Mouse (Mus musculus): ENCODE results near the gene Hscb. TPM values are rescaled to one million over a fixed set of nuclear protein-coding genes. Genes with fewer than 3 reads are reported as not detected.

Gene Hscb
- polyA plus RNA-seq, 1 experiment from 2014 or later, result 21.6 TPM

- H3K9me3 ChIP-seq (ENCODE audit: control insufficient read depth, low read length), result no peaks in the 10 kb centered on the region
- no peaks in the 10 kb centered on the region; the same call in 1 of the 2 replicates for H3K4me1 ChIP-seq (replicated peaks; ENCODE audit: control insufficient read depth, insufficient read depth)
- no peak overlapping the region for H3K4me2 ChIP-seq (replicated peaks; ENCODE audit: low read depth)
- WGBS, result 73% methylated on average over 3 of the region's 3 CpGs
- H3K9ac ChIP-seq (ENCODE audit: low read length), result no peak overlapping the region
- H3K27me3 ChIP-seq (ENCODE audit: control insufficient read depth, insufficient read depth, low read length), result no peaks in the 10 kb centered on the region
- DNase-seq (ENCODE audit: low spot score) (no peak), ATAC-seq (ENCODE audit: low FRiP score, low TSS enrichment) (peak; percentile 32; the same call in 1 of the 2 replicates)
- H3K36me3 ChIP-seq (ENCODE audit: control insufficient read depth, insufficient read depth, low read length), result peaks cover 20% of the 10 kb centered on the region
- peak overlapping the region; percentile 70 for H3K27ac ChIP-seq (replicated peaks)
- no peak for TF ChIP-seq EP300 (optimal IDR thresholded peaks at IDR 0.05)
- TF ChIP-seq CTCF (IDR thresholded peaks at IDR 0.05; ENCODE audit: low read depth), result no peak
- H3K4me3 ChIP-seq (ENCODE audit: low read depth, low read length), result no peak overlapping the region
These were observed 38.4 kb downstream of the Hscb start for GRCm38 (mm10) chr5:110801036-110801624.

- no peak overlapping the region for H3K9ac ChIP-seq (ENCODE audit: low read length)
- H3K4me1 ChIP-seq (replicated peaks; ENCODE audit: control insufficient read depth, insufficient read depth), result no peaks in the 10 kb centered on the region; the same call in 1 of the 2 replicates
- H3K9me3 ChIP-seq (ENCODE audit: control insufficient read depth, low read length), result no peaks in the 10 kb centered on the region
- H3K27ac ChIP-seq (replicated peaks), result no peak overlapping the region
- no peak overlapping the region for H3K4me3 ChIP-seq (ENCODE audit: low read depth, low read length)
- no peak for TF ChIP-seq EP300 (optimal IDR thresholded peaks at IDR 0.05)
- no peak for TF ChIP-seq CTCF (IDR thresholded peaks at IDR 0.05; ENCODE audit: low read depth)
- DNase-seq (ENCODE audit: low spot score) (peak; percentile 54), ATAC-seq (ENCODE audit: low FRiP score, low TSS enrichment) (peak; percentile 55; the same call in 1 of the 2 replicates)
- no peaks in the 10 kb centered on the region for H3K27me3 ChIP-seq (ENCODE audit: control insufficient read depth, insufficient read depth, low read length)
- WGBS, result 54% methylated on average over 4 of the region's 4 CpGs
- no peak overlapping the region for H3K4me2 ChIP-seq (replicated peaks; ENCODE audit: low read depth)
- peaks cover 46% of the 10 kb centered on the region for H3K36me3 ChIP-seq (ENCODE audit: control insufficient read depth, insufficient read depth, low read length)
These were observed 41.9 kb downstream of the Hscb start for GRCm38 (mm10) chr5:110797696-110798095.

GRCm38 (mm10) chr5:110794363-110794762 lies 45.2 kb downstream of the Hscb start:
- Histone ChIP-seq H3K4me2 (replicated peaks; ENCODE audit: low read depth) (no peak overlapping the region), H3K36me3 (ENCODE audit: control insufficient read depth, insufficient read depth, low read length) (peaks cover 53% of the 10 kb centered on the region), H3K9ac (ENCODE audit: low read length) (no peak overlapping the region), H3K4me3 (ENCODE audit: low read depth, low read length) (no peak overlapping the region), H3K27ac (replicated peaks) (no peak overlapping the region), H3K4me1 (replicated peaks; ENCODE audit: control insufficient read depth, insufficient read depth) (no peaks in the 10 kb centered on the region), H3K9me3 (ENCODE audit: control insufficient read depth, low read length) (no peaks in the 10 kb centered on the region), H3K27me3 (ENCODE audit: control insufficient read depth, insufficient read depth, low read length) (no peaks in the 10 kb centered on the region)
- DNase-seq (ENCODE audit: low spot score) (no peak), ATAC-seq (ENCODE audit: low FRiP score, low TSS enrichment) (no peak)
- TF ChIP-seq CTCF (IDR thresholded peaks at IDR 0.05; ENCODE audit: low read depth) (no peak), EP300 (optimal IDR thresholded peaks at IDR 0.05) (no peak)
- 91% methylated on average over 7 of the region's 7 CpGs for WGBS

- H3K4me2 ChIP-seq (replicated peaks; ENCODE audit: low read depth), result no peak overlapping the region
- H3K36me3 ChIP-seq (ENCODE audit: control insufficient read depth, insufficient read depth, low read length), result peaks cover 41% of the 10 kb centered on the region
- H3K9ac ChIP-seq (ENCODE audit: low read length), result no peak overlapping the region
- H3K4me1 ChIP-seq (replicated peaks; ENCODE audit: control insufficient read depth, insufficient read depth), result no peaks in the 10 kb centered on the region
- WGBS, result 47% methylated on average over 5 of the region's 5 CpGs
- no peak for TF ChIP-seq EP300 (optimal IDR thresholded peaks at IDR 0.05)
- TF ChIP-seq CTCF (IDR thresholded peaks at IDR 0.05; ENCODE audit: low read depth), result peak; percentile 84
- ATAC-seq (ENCODE audit: low FRiP score, low TSS enrichment), result peak; percentile 52
- no peak overlapping the region for H3K4me3 ChIP-seq (ENCODE audit: low read depth, low read length)
- H3K9me3 ChIP-seq (ENCODE audit: control insufficient read depth, low read length), result no peaks in the 10 kb centered on the region
- H3K27ac ChIP-seq (replicated peaks), result no peak overlapping the region
- DNase-seq (ENCODE audit: low spot score), result peak; percentile 54
- H3K27me3 ChIP-seq (ENCODE audit: control insufficient read depth, insufficient read depth, low read length), result no peaks in the 10 kb centered on the region
These were observed 50.9 kb downstream of the Hscb start for GRCm38 (mm10) chr5:110788684-110789083.

GRCm38 (mm10) chr5:110786081-110786835 lies 53.3 kb downstream of the Hscb start:
- WGBS, result 81% methylated on average over 11 of the region's 11 CpGs
- Histone ChIP-seq H3K27ac (replicated peaks) (no peak overlapping the region), H3K4me2 (replicated peaks; ENCODE audit: low read depth) (no peak overlapping the region), H3K4me1 (replicated peaks; ENCODE audit: control insufficient read depth, insufficient read depth) (no peaks in the 10 kb centered on the region), H3K9me3 (ENCODE audit: control insufficient read depth, low read length) (no peaks in the 10 kb centered on the region), H3K27me3 (ENCODE audit: control insufficient read depth, insufficient read depth, low read length) (no peaks in the 10 kb centered on the region), H3K4me3 (ENCODE audit: low read depth, low read length) (no peak overlapping the region), H3K36me3 (ENCODE audit: control insufficient read depth, insufficient read depth, low read length) (peaks cover 26% of the 10 kb centered on the region), H3K9ac (ENCODE audit: low read length) (no peak overlapping the region)
- no peak for TF ChIP-seq EP300 (optimal IDR thresholded peaks at IDR 0.05)
- TF ChIP-seq CTCF (IDR thresholded peaks at IDR 0.05; ENCODE audit: low read depth), result peak; percentile 55
- no peak for DNase-seq (ENCODE audit: low spot score)
- no peak for ATAC-seq (ENCODE audit: low FRiP score, low TSS enrichment)

GRCm38 (mm10) chr5:110783150-110783549 lies 56.4 kb downstream of the Hscb start:
- DNase-seq (ENCODE audit: low spot score) (no peak), ATAC-seq (ENCODE audit: low FRiP score, low TSS enrichment) (no peak)
- 59% methylated on average over 8 of the region's 8 CpGs for WGBS
- Histone ChIP-seq H3K27me3 (ENCODE audit: control insufficient read depth, insufficient read depth, low read length) (no peaks in the 10 kb centered on the region), H3K4me3 (ENCODE audit: low read depth, low read length) (no peak overlapping the region), H3K9ac (ENCODE audit: low read length) (no peak overlapping the region), H3K4me2 (replicated peaks; ENCODE audit: low read depth) (no peak overlapping the region), H3K4me1 (replicated peaks; ENCODE audit: control insufficient read depth, insufficient read depth) (0 out of 2 replicates have a peak, but pooled peaks cover 4% of the 10 kb centered on the region), H3K27ac (replicated peaks) (no peak overlapping the region), H3K36me3 (ENCODE audit: control insufficient read depth, insufficient read depth, low read length) (peaks cover 18% of the 10 kb centered on the region), H3K9me3 (ENCODE audit: control insufficient read depth, low read length) (no peaks in the 10 kb centered on the region)
- TF ChIP-seq CTCF (IDR thresholded peaks at IDR 0.05; ENCODE audit: low read depth) (no peak), EP300 (optimal IDR thresholded peaks at IDR 0.05) (no peak)

All from stomach, postnatal 0 days (tissue).